Mouse (Mus musculus) MEL (cell line): ENCODE data around the gene Slc12a8.

Experiments used
- CTCF ChIP-seq, 3 experiments: IDR thresholded peaks in 2 of 3; conservative IDR thresholded peaks in 1 of 3; 2 replicates each; pipeline ENCODE4 v1.5.1; 2011 to 2012; ENCODE audit warnings: low read length in 3 of 3, low read depth in 2 of 3, mild to moderate bottlenecking in 2 of 3, improper control_type of control experiment in 1 of 3, inconsistent platforms in 1 of 3, mixed read lengths in 1 of 3, moderate library complexity in 1 of 3; ENCODE audit not compliant: control insufficient read depth in 1 of 3, insufficient read depth in 1 of 3, poor library complexity in 1 of 3, severe bottlenecking in 1 of 3
- GABPA ChIP-seq: IDR thresholded peaks from 2 replicates; pipeline ENCODE4 v1.6.1; 2012; ENCODE audit warnings: low read depth, mild to moderate bottlenecking, inconsistent platforms, low read length, improper control_type of control experiment, moderate library complexity
- POLR2A ChIP-seq, 2 experiments: IDR thresholded peaks; 2 replicates each; pipeline ENCODE4 v1.6.1; 2011 to 2012; ENCODE audit warnings: low read length in 2 of 2, mild to moderate bottlenecking in 2 of 2, control low read depth in 1 of 2, improper control_type of control experiment in 1 of 2, low read depth in 1 of 2, moderate library complexity in 1 of 2; ENCODE audit not compliant: control insufficient read depth in 1 of 2, insufficient read depth in 1 of 2, poor library complexity in 1 of 2
- RAD21 ChIP-seq: IDR thresholded peaks from 2 replicates; pipeline ENCODE4 v1.6.1; 2011; ENCODE audit warnings: mild to moderate bottlenecking, low read depth, low read length, improper control_type of control experiment

GRCm38 (mm10) chr16:33581661-33582099, 64.6 kb downstream of the Slc12a8 start:
- TF ChIP-seq RAD21: no peak
- TF ChIP-seq POLR2A (IDR thresholded peaks at IDR 0.05; ENCODE audit: control insufficient read depth in 1 of 2, insufficient read depth in 1 of 2, low read depth in 1 of 2, low read length in 2 of 2, poor library complexity in 1 of 2): no peak
- no peak for TF ChIP-seq GABPA
- TF ChIP-seq CTCF (IDR thresholded peaks at IDR 0.05 in 2 of 3, conservative IDR thresholded peaks at IDR 0.05 in 1 of 3; ENCODE audit: control insufficient read depth in 1 of 3, insufficient read depth in 1 of 3, low read depth in 2 of 3, low read length in 3 of 3, poor library complexity in 1 of 3, severe bottlenecking in 1 of 3): no peak
